Mouse (Mus musculus) cerebellum, adult 2 months (tissue): ENCODE measurements around the gene Sema4d.

Experiments
- CTCF ChIP-seq: fragments of 200-500 bp; IDR thresholded peaks from 2 replicates; pipeline ENCODE4 v1.5.1; 2011; ENCODE audit warnings: low read depth, mild to moderate bottlenecking, control low read depth, low read length, moderate library complexity, borderline replicate concordance; ENCODE audit not compliant: insufficient read depth
- POLR2A ChIP-seq: fragments of 200-500 bp; IDR thresholded peaks from 2 replicates; pipeline ENCODE4 v1.6.1; 2011; ENCODE audit warnings: low read length, control low read depth, borderline replicate concordance; ENCODE audit not compliant: insufficient read depth

DNA sequence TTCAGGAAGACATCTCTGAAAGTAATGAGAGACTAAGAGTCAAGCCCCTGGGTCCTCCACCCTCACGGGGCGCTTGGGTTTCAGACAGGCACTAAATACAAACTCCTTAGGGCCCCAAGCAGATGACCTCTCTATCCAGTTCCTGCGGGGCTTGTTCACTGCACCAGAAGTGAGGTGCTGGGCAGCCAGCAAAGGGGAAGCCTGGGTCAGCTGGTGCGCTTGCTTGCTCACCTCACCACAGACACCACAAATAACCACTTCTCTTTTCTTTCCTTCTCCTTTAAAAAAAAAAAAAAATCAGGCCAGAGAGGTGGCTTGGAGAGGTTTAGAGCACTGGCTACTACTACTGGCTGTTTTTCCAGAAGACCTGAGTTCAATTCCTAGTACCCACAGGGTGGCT lies 59.0 kb downstream of the Sema4d start:
- no peak for TF ChIP-seq CTCF
- no peak for TF ChIP-seq POLR2A
